Mouse (Mus musculus): ENCODE measurements around the gene Eif1ad. TPM values are rescaled to one million over a fixed set of nuclear protein-coding genes. Genes with fewer than 3 reads are reported as not detected.
A peak's percentile ranks its signal among the peaks of the same experiment; 100 is the strongest.
"Not testable (repeated sequence)": the region's sequence is repeated elsewhere in the genome, so short reads cannot be mapped to it uniquely, and the experiment has no call there.

Gene Eif1ad
- polyA plus RNA-seq (2016; fragmentation: Nextera tagmentation; extraction: Ambion mirVana): 90.4 and 93.7 TPM in 2 replicates

DNA sequence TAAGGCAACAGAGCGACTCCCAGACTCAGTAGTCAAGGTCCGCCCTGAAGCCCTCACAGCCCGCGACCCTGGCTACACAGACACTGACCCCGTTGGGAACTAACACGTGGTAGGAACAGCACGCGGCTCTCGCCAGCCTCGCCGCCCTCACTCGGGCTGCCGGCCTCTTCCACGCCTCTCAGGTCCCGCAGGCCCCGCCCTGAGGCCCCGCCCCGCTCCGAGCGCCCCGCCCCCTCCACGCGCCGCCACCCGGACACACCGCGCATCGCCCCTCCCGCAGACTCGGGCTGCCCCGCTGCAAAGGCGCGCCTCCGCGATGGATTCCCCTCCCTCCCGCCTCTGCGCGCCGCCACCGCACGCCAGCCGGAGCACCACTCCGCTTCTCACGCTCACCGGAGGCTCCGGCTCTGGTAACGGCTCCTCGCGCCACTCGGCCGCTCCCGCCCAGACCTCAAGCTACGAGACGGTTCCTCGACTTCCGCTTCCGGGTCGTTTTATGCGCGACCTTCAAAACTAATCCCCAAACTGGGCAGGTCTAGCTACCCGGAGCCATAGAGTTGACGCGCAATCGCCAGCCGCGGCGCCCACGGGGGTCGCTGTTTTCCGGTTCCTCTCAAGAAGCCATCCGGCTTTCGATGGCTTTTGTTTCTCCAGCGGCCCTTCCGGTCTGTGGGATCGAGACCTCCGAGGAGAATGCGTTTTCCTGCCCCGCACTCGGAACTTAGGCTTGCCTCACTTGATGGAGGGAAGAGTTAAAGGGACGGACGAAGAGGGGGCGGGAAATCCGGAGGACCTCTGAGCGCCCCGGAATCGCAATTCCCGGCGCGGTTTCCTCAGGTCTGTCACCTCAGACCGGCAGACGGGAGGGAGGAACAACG, at the start of gene Eif1ad:
Gene Eif1ad (plus strand): TSS at position 567 of the 878 bp plus-strand sequence.
- Histone ChIP-seq H3K4me3 (peak within 1 kb of the TSS; percentile 97), H3K36me3 (replicated peaks) (peaks cover 63% of the 10 kb centered on the region), H3K27ac (replicated peaks) (peak within 1 kb of the TSS; percentile 99), H3K9me3 (no peaks in the 10 kb centered on the region), H3K27me3 (replicated peaks; ENCODE audit: low read depth, poor library complexity, severe bottlenecking) (no peaks in the 10 kb centered on the region), H3K4me1 (peaks cover 20% of the 10 kb centered on the region)
- peak; percentile 97 for DNase-seq (ENCODE audit: low spot score)
- under 1% methylated on average over 92 of the region's 92 CpGs for WGBS

- Histone ChIP-seq H3K4me3 (no peak overlapping the region), H3K27me3 (replicated peaks; ENCODE audit: low read depth, poor library complexity, severe bottlenecking) (no peaks in the 10 kb centered on the region), H3K27ac (replicated peaks) (no peak overlapping the region), H3K36me3 (replicated peaks) (no peaks in the 10 kb centered on the region), H3K9me3 (no peaks in the 10 kb centered on the region), H3K4me1 (no peaks in the 10 kb centered on the region)
- 59% methylated on average over 17 of the region's 17 CpGs for WGBS
- DNase-seq (ENCODE audit: low spot score): no peak
Observed at GRCm38 (mm10) chr19:5323801-5324200, 42.7 kb upstream of the Eif1ad start.

DNA sequence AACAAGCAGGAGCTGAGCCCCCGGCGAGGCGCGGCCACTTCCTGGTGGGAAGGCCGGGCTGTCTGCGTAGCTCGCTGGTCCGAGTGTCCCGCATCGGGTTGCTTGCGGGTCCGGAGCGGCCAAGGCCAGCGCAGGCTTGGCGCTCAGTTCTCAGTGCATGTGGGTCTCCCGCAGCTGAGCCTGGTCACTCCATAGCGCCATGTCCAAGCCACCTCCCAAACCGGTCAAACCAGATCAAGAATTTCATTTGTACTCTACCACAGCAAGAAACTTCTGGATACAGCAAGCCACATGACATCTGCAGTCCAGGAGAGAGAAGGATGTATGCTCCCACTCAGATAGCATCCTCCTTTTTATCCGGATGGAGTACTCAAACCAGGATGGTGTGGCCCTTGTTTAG, 38.6 kb upstream of the Eif1ad start:
- no peak for DNase-seq (ENCODE audit: low spot score)
- H3K27ac ChIP-seq (replicated peaks): no peak overlapping the region
- no peaks in the 10 kb centered on the region for H3K4me1 ChIP-seq
- no peaks in the 10 kb centered on the region for H3K36me3 ChIP-seq (replicated peaks)
- H3K4me3 ChIP-seq: no peak overlapping the region
- no peaks in the 10 kb centered on the region for H3K9me3 ChIP-seq
- WGBS: 75% methylated on average over 19 of the region's 19 CpGs
- H3K27me3 ChIP-seq (replicated peaks; ENCODE audit: low read depth, poor library complexity, severe bottlenecking): no peaks in the 10 kb centered on the region

- WGBS: 77% methylated on average over 5 of the region's 5 CpGs
- DNase-seq (ENCODE audit: low spot score): no peak
Observed at GRCm38 (mm10) chr19:5334741-5335140, 31.8 kb upstream of the Eif1ad start.

GRCm38 (mm10) chr19:5335441-5335840, 31.1 kb upstream of the Eif1ad start, which contains the start of gene Catsper1:
Gene Catsper1, plus strand, starts transcription at chr19:5335741.
- Histone ChIP-seq H3K27me3 (replicated peaks; ENCODE audit: low read depth, poor library complexity, severe bottlenecking) (no peaks in the 10 kb centered on the region), H3K27ac (replicated peaks) (no peak within 1 kb of the TSS), H3K9me3 (no peaks in the 10 kb centered on the region), H3K4me1 (peaks cover 5% of the 10 kb centered on the region; the same call in 1 of the 2 replicates), H3K36me3 (replicated peaks) (no peaks in the 10 kb centered on the region), H3K4me3 (no peak within 1 kb of the TSS)
- DNase-seq (ENCODE audit: low spot score): no peak
- 88% methylated on average over 6 of the region's 6 CpGs for WGBS

More at GRCm38 (mm10) chr19:5334741-5335140, 31.8 kb upstream of the Eif1ad start:
- Histone ChIP-seq H3K27ac (replicated peaks) (no peak overlapping the region), H3K4me3 (no peak overlapping the region), H3K36me3 (replicated peaks) (no peaks in the 10 kb centered on the region), H3K9me3 (no peaks in the 10 kb centered on the region), H3K4me1 (peaks cover 5% of the 10 kb centered on the region; the same call in 1 of the 2 replicates), H3K27me3 (replicated peaks; ENCODE audit: low read depth, poor library complexity, severe bottlenecking) (no peaks in the 10 kb centered on the region)

DNA sequence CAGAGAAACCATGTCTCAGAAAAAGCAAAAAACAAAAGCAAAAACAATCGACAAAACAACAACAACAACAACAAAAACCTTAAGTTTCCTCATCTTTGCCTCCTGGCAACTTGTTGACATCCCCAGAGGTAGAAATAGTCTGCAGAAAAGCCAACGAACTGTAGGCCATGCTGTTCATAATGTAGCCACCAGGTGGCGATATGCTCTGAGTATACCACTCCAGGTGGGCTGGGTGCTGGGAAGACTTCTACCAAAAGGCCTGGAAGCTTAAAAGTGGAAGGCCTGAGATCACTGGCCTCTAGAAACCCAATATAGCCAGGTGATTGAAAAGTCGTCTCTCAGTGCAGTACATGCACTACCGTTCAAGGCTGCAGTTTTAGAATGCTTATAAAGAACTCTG, 28.6 kb upstream of the Eif1ad start:
- no peak overlapping the region for H3K27ac ChIP-seq (replicated peaks)
- 21% methylated on average over 5 of the region's 5 CpGs for WGBS
- H3K27me3 ChIP-seq (replicated peaks; ENCODE audit: low read depth, poor library complexity, severe bottlenecking): no peaks in the 10 kb centered on the region
- peak; percentile 77 for DNase-seq (ENCODE audit: low spot score)
- no peaks in the 10 kb centered on the region for H3K36me3 ChIP-seq (replicated peaks)
- no peak overlapping the region for H3K4me3 ChIP-seq
- no peaks in the 10 kb centered on the region for H3K9me3 ChIP-seq
- peaks cover 5% of the 10 kb centered on the region; the same call in 1 of the 2 replicates for H3K4me1 ChIP-seq

DNA sequence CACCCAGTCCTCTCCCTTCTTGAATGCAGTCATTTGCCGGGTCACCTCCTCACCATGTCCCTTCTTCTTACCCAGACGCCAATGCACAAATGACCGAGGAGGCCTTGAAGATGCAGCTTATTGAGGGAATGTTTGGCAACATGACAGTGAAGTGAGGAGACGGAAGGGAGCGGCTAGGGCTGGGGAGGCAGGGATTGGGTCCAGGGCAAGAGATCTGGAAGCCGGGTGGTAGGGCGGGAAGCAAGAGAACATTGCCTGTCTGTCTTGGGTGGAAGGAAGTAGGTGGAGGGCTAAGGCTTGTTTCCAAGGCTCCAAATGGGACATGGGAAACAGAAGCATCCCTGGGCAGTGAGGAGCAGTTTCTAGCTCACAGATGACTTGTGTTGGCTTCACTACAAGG, 25.2 kb upstream of the Eif1ad start:
- Histone ChIP-seq H3K9me3 (no peaks in the 10 kb centered on the region), H3K27me3 (replicated peaks; ENCODE audit: low read depth, poor library complexity, severe bottlenecking) (no peaks in the 10 kb centered on the region), H3K4me1 (no peaks in the 10 kb centered on the region), H3K27ac (replicated peaks) (no peak overlapping the region), H3K36me3 (replicated peaks) (no peaks in the 10 kb centered on the region), H3K4me3 (no peak overlapping the region)
- WGBS: 94% methylated on average over 7 of the region's 7 CpGs
- DNase-seq (ENCODE audit: low spot score): no peak

DNA sequence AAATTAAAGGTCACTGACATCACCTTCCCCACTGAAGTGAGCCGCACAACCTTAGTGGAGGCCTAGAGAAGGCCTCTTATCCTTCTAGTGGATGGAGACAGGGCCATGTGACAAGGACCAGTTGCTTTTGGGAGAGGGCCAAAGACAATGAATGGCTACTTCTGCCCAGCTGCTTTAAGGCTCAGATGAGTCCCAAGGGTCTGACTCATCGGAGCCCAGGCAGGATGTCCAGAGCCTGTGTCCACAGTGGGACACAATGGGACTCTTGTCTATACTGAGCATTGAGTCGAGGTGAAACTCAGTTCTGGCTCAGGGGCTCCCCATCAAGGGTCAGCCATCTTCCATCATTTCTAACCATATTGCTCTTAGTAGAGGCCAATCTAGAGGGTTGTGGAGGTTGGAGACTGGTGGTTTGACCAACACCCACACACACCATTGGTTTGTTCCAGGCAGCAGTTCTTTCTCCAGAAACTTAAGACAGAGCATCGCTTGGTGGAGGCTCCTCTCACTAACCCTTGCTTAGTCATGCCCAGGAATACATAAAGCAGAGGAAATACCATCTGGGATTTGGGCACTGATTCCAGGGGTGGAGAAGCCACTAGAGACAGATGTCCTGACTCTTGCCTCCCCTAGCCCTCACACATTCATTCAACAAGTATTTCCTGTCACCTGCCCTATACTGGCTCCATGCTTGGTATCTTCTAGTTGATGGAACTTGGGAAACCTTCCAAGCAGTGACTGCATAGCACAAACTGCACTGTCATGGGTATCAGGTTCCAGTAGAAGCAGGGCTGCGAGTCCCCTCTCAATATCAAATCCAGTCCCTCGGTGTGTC, 21.0 kb upstream of the Eif1ad start:
- no peak overlapping the region for H3K4me3 ChIP-seq
- no peaks in the 10 kb centered on the region for H3K9me3 ChIP-seq
- no peak for DNase-seq (ENCODE audit: low spot score)
- H3K27me3 ChIP-seq (replicated peaks; ENCODE audit: low read depth, poor library complexity, severe bottlenecking): peaks cover 23% of the 10 kb centered on the region
- no peak overlapping the region for H3K27ac ChIP-seq (replicated peaks)
- 72% methylated on average over 6 of the region's 6 CpGs for WGBS
- H3K36me3 ChIP-seq (replicated peaks): no peaks in the 10 kb centered on the region
- peaks cover 6% of the 10 kb centered on the region for H3K4me1 ChIP-seq

DNA sequence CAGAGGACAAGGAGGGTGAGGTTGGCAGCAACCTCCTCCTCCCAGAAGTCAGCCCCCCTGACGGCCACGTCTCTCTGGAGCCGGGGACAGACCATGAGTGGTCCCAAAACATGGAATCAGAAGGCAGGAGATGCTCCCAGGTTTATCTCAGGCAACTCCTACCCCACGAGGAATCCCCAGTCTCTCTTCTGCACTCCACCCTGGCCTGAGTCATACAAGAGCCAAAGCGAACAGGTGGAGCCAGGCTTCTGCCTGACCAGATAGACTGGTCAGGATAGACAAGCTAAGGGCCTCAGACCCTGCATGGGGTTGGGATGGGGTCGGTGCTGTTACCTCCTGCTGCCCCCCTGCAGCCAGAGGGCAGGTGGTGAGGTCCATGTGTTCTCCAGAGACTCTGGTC, 18.5 kb upstream of the Eif1ad start:
- Histone ChIP-seq H3K4me1 (peaks cover 6% of the 10 kb centered on the region), H3K27me3 (replicated peaks; ENCODE audit: low read depth, poor library complexity, severe bottlenecking) (peaks cover 25% of the 10 kb centered on the region), H3K4me3 (no peak overlapping the region), H3K36me3 (replicated peaks) (no peaks in the 10 kb centered on the region), H3K9me3 (no peaks in the 10 kb centered on the region), H3K27ac (replicated peaks) (no peak overlapping the region)
- no peak for DNase-seq (ENCODE audit: low spot score)
- 74% methylated on average over 6 of the region's 6 CpGs for WGBS

DNA sequence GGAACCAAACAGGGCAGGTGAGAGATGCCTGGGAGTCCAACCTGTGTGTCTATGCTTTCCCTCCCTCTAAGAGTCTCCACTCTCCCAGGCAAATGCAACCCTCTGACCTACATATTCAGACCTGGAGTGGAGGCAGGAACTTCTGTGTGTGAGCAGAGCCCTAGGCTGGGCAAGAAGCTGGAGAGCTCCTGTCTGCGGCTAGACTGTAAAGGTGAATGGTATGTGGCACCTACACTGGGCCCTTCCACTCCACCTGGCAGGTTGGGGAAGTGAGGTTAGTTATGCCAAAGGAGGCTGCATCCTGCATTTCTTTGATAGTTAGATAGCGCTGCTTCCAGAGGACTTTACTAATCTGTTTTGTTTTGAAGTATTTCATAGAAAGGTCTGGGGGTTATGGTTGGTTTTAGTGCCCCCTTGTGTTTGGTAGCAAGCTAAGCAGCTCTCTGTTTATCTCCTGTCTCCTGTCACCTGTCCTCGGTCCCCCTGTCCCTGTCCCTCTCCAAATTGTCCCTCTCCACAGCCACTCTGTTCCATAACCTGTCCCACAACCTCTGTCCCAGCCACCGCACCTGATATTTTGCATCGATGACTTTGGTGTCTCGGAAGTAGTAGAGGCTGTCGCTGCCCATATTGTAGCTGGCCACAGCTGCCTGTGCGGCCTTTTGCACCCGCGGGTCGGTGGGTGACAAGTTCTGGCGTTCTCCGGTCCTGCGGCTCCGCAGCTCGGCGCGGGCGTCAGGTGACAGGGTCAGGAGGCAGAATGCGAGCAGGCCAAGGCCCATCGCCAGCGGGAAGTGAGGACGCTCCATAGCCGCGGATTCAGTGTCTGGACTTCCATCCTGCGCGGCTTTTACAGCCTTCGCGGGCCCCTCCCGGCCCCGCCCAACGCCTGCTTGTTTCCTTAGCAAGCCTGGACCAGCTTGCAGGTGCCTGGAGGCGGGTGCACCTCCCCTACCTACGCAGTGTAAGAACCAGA, 17.7 kb upstream of the Eif1ad start:
- DNase-seq (ENCODE audit: low spot score): peak; percentile 43
- Histone ChIP-seq H3K4me1 (peaks cover 6% of the 10 kb centered on the region), H3K27me3 (replicated peaks; ENCODE audit: low read depth, poor library complexity, severe bottlenecking) (peaks cover 25% of the 10 kb centered on the region), H3K36me3 (replicated peaks) (no peaks in the 10 kb centered on the region), H3K9me3 (no peaks in the 10 kb centered on the region), H3K4me3 (peak overlapping the region; percentile 58), H3K27ac (replicated peaks) (no peak overlapping the region; the same call in 1 of the 2 replicates)
- 6% methylated on average over 34 of the region's 34 CpGs for WGBS

GRCm38 (mm10) chr19:5349502-5349873, 17.1 kb upstream of the Eif1ad start, which contains the start of gene Cst6:
Gene Cst6, minus strand, starts transcription at chr19:5349574.
- H3K4me3 ChIP-seq: peak within 1 kb of the TSS; percentile 58
- not testable (repeated sequence) for DNase-seq (ENCODE audit: low spot score); H3K9me3 ChIP-seq; H3K36me3 ChIP-seq (replicated peaks); H3K4me1 ChIP-seq; H3K27ac ChIP-seq (replicated peaks)
- WGBS: 66% methylated on average over 6 of the region's 6 CpGs
- H3K27me3 ChIP-seq (replicated peaks; ENCODE audit: low read depth, poor library complexity, severe bottlenecking): peaks cover 25% of the 10 kb centered on the region
